Mouse (Mus musculus) limb, embryonic 13.5 days (tissue): ENCODE results near the gene Ncoa7. TPM values are rescaled to one million over a fixed set of nuclear protein-coding genes. Genes with fewer than 3 reads are reported as not detected.

Source experiments
- ATAC-seq: fragments of 200-750 bp; cut with Nextera tagmentation; 2 replicates; pipeline ENCODE4 v1.8.0; 2017; ENCODE audit warnings: low read depth, moderate number of reproducible peaks, moderate TSS enrichment; ENCODE audit not compliant: low FRiP score
- H3K27ac ChIP-seq: fragments of 300-500 bp; sonication (generic); 2 replicates; pipeline ENCODE4 v1.5.1; 2015; ENCODE audit warnings: inconsistent platforms, mild to moderate bottlenecking, moderate library complexity
- H3K27me3 ChIP-seq: fragments of 300-500 bp; sonication (generic); 2 replicates; pipeline ENCODE4 v1.6.1; 2015; ENCODE audit warnings: mild to moderate bottlenecking, inconsistent platforms
- H3K36me3 ChIP-seq: fragments of 300-500 bp; sonication (generic); 2 replicates; pipeline ENCODE4 v1.6.1; 2015; ENCODE audit warnings: inconsistent platforms, mild to moderate bottlenecking, moderate library complexity
- H3K4me1 ChIP-seq: fragments of 300-500 bp; sonication (generic); 2 replicates; pipeline ENCODE4 v1.6.1; 2015; ENCODE audit warnings: inconsistent platforms
- H3K4me2 ChIP-seq: fragments of 300-500 bp; sonication (generic); replicated peaks from 2 replicates; pipeline ENCODE4 v1.6.1; 2015; ENCODE audit warnings: inconsistent platforms, mild to moderate bottlenecking, moderate library complexity
- H3K4me3 ChIP-seq: fragments of 300-500 bp; sonication (generic); 2 replicates; pipeline ENCODE4 v1.5.1; 2015; ENCODE audit warnings: moderate library complexity, mild to moderate bottlenecking, inconsistent platforms
- H3K9ac ChIP-seq: fragments of 300-500 bp; sonication (generic); 2 replicates; pipeline ENCODE4 v1.6.1; 2015; ENCODE audit warnings: mild to moderate bottlenecking, inconsistent platforms
- H3K9me3 ChIP-seq: fragments of 300-500 bp; sonication (generic); 2 replicates; pipeline ENCODE4 v1.6.1; 2016; ENCODE audit warnings: inconsistent platforms
- WGBS: fragments of 180-500 bp; shearing (Covaris S2); methylation state at CpG from one replicate; pipeline ENCODE4 v1.1.7; 2015; 5-methylcytosine and 5-hydroxymethylcytosine counted together
- polyA plus RNA-seq: library from polyadenylated mRNA; unstranded; fragments of >200 nt; fragmentation: Nextera tagmentation; extraction: Ambion mirVana; gene quantifications from 2 replicates; pipeline ENCODE4 v1.2.1, GENCODE M21; 2015

The Ncoa7 gene
- polyA plus RNA-seq, 1 experiment from 2014 or later = 8.3 TPM

DNA sequence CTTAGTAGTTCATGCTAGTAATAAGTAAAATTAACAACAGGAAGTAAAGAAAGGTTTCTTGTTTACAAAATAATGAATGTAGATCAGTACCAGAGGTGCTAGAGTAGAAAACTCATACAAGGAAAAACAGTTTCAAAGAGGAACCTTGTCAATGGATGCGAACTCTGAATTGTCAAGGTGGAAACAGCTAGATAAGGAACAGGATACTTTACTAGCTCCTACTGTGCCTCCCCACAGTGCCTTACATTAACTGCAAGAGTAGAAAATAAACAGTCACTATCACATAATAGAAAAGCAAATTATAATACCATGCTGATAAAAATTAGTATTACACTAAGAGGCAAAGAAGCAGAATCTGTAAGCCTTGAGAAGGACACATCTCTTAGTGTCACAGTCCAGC is 217.4 kb downstream of the Ncoa7 start:
- H3K4me2 ChIP-seq = no peak overlapping the region
- H3K27ac ChIP-seq = no peak overlapping the region
- WGBS = 60% methylated on average over 1 of the region's 1 CpGs
- no peak overlapping the region for H3K9ac ChIP-seq
- peaks cover 59% of the 10 kb centered on the region for H3K36me3 ChIP-seq
- no peaks in the 10 kb centered on the region for H3K27me3 ChIP-seq
- no peaks in the 10 kb centered on the region for H3K9me3 ChIP-seq
- no peak overlapping the region for H3K4me3 ChIP-seq
- ATAC-seq = no peak
- no peaks in the 10 kb centered on the region for H3K4me1 ChIP-seq

Other genes with a start within 250 kb of the Ncoa7 start
- gene Trmt11, start 202.6 kb downstream of the Ncoa7 start, polyA plus RNA-seq = 32.4 and 34.6 TPM in 2 replicates
- 20.0 and 20.3 TPM in 2 replicates for gene Hint3, start 173.7 kb downstream of the Ncoa7 start, polyA plus RNA-seq
- 2.6 and 3.3 TPM in 2 replicates for gene Hey2, start 39.5 kb upstream of the Ncoa7 start, polyA plus RNA-seq